Mouse (Mus musculus) urinary bladder, postnatal 36 days (tissue): Measurements from ENCODE around the gene Agfg2.

ENCODE experiments used
- DNase-seq, 2 experiments: peaks; one replicate each; pipeline ENCODE4 v3.0.0; 2022; ENCODE audit warnings: low spot score in 2 of 2, mixed read lengths in 1 of 2

Agfg2 gene

DNA sequence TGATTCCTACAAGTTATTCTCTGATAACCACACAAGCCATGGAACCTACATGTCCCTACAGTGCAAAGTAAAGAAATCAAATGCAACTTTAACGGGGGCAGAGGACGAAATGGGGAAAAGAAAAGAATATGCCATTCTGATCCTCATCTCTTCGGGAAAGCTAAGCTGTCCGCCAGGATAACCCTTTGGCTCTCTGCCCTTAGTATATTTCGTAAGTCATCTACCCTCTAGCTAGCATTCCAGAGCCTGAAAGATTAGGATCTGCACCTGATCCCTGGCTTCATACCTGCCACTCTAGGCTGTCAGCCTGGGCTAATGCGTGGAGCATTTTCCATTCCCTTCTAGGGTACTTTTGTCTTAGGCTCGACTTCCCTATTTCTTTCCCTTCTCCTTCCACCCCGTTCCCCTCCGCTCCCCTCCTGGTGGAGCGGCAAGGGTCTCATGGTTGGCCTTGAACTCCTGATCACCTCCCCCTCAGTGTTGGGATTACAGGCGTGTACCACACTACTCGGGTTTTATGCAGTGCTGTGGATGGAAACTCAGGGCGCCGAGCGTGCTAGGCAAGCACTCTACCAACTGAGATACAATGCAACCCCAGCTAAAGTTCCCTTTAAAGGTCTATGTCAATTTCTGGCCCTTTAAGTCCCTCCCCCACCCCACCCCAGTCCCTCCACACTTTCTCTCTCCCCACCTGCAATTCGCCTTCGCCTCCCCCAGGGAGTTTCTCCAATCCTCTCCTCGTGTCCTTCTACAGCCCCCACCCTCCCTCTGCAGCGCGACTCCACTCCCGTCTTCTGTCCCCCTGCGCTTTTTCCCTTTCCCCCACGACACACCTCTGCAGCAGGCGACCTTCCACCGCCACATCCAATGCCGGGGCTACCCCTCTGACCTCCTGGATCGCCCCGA, 885 bp downstream of the Agfg2 start:
- DNase-seq = no peak

DNA sequence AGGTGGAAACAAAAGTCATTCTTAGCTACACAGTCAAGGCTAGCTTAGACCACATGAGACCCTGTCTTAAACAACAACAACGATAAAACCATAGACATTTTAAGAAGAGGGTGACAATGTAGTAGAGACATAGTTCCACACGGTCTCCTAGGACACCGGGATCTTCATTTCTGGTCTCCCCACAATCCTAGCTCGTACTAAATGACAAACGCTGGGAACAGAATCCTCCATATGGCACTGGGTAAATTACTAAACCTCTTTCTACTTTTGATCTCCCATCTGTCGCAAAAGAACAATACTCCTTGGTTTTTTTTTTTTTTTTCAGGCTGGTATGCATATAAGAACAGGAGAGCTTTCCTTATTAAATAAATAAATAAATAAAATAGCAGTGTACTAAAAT, 2.0 kb downstream of the Agfg2 start:
- DNase-seq = no peak

DNA sequence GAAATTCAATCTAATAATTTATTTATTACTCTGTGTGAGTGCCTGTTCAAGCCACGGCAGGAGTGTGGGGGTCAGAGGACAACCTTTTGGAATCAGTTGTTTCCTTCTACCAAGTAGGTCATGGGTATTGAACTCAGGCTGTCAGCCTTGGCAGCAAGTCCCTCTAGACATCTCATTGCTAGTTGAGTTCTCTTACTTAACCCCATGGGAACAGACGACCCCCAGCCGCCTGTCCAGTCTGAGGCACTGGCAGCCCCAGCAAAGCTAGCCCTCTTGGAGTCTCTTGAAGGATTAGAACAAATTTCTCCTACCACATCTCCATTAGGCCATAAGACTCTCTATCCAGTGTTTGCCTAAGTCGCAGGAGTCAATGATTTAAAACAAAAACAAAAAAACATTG, 4.8 kb downstream of the Agfg2 start:
- no peak for DNase-seq

- no peak for DNase-seq
Measured at GRCm38 (mm10) chr5:137678736-137679135, 5.8 kb downstream of the Agfg2 start.

DNA sequence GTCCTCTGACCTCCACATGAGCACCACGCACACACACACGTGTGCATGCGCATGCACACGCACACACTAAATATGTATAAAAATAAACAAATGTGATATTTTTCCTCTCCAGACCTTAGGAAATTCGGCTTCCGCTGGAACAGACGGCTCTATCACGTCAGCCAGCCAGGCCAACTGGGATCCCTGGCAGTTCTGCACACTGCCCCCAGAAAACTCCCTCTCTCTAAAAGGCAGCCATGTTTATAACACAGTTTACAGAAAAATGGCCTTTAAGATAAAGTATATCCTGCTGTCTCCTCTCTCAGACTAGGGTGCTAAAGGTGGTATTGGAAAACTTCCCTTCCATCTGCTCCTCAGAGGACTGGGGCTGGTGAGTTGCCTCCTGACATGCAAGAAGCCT, 6.7 kb downstream of the Agfg2 start:
- DNase-seq = no peak

GRCm38 (mm10) chr5:137674786-137675185, 9.7 kb downstream of the Agfg2 start:
- no peak for DNase-seq

- DNase-seq = no peak
Measured at GRCm38 (mm10) chr5:137673015-137673414, 11.5 kb downstream of the Agfg2 start.

GRCm38 (mm10) chr5:137672361-137672760, 12.2 kb downstream of the Agfg2 start:
- DNase-seq = no peak

GRCm38 (mm10) chr5:137671443-137672240, 12.9 kb downstream of the Agfg2 start:
- DNase-seq = peak; percentile 53 to 74

DNA sequence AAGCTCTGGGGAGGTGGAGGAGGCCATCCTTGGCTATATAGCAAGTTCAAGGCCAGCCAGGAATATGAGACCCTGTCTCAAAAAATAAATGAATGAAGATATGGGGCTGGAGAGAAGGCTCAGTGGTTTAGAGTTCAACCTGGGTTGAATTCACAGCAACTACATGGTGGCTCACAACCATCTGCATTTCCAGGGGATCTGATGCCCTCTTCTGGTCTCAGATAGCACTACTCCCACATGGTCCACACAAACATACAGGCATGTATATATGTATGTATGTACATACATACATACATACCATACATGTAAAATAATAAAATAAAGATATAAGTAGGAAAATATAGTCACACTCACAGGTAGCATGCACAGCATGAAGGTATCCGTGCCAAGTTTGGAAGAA, 14.3 kb downstream of the Agfg2 start:
- DNase-seq = no peak

- DNase-seq = peak in 1 of 2 experiments; percentile 31
Measured at GRCm38 (mm10) chr5:137668971-137669370, 15.6 kb downstream of the Agfg2 start.

- no peak for DNase-seq
Measured at GRCm38 (mm10) chr5:137663057-137663456, 21.5 kb downstream of the Agfg2 start.

DNA sequence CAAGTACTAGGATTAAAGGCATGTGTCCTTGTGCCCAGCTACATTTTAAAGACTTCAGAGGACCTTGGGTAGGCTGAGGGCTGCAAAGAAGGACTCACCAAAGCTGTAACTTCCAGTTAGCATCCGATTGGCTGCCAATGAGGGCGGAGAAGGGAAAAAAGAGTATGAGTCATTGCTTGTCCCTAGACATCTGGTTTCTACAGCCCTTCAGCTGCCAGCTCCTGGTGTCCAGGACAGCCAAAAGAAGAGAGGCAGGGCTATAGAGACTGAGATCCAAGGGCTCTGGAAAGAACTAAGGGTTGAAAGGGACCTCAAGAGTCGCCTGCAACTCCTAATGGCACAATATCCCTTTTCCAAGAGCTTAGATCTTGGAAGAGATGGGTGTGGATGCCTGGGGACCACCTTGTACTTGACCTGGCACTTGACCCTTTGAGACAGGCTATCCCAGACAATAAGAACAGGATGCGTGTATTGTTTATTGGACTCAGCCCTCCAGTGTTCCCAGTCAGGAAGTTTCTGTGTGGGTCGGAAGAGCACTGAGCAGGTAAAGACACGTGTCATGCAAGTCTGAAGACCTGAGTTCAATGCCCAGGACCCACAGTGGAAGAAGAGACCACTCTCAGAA, 24.4 kb downstream of the Agfg2 start:
- DNase-seq = peak; percentile 59 to 83

DNA sequence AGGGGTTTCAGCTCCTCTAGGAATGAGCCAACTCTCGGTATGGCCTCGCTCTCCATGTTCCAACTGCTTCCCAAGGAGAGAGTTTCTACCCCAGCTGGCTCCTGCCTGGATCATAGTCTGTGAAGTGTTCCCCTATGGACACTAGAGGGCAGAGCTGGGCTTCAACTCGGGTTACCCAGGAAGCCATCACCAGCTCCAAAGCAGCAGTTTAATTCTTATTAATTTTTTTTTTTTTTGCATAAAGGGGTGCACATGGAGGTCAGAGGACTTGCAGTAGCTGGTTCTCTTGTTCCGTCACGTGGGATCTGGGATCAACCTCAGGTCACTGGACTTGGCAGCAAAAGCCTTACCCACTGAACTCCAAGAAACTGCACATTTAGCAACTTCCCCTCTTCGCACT, 27.5 kb downstream of the Agfg2 start:
- DNase-seq = peak; percentile 63 to 77

GRCm38 (mm10) chr5:137654746-137655145, 29.8 kb downstream of the Agfg2 start:
- DNase-seq = no peak

- DNase-seq = no peak
Measured at GRCm38 (mm10) chr5:137653366-137653765, 31.2 kb downstream of the Agfg2 start.

- peak; percentile 40 to 67 for DNase-seq
Measured at GRCm38 (mm10) chr5:137652474-137652873, 32.1 kb downstream of the Agfg2 start.

GRCm38 (mm10) chr5:137649669-137650571, 34.6 kb downstream of the Agfg2 start:
- peak in 1 of 2 experiments; percentile 33 for DNase-seq

- DNase-seq = no peak
Measured at GRCm38 (mm10) chr5:137649251-137649650, 35.3 kb downstream of the Agfg2 start.

DNA sequence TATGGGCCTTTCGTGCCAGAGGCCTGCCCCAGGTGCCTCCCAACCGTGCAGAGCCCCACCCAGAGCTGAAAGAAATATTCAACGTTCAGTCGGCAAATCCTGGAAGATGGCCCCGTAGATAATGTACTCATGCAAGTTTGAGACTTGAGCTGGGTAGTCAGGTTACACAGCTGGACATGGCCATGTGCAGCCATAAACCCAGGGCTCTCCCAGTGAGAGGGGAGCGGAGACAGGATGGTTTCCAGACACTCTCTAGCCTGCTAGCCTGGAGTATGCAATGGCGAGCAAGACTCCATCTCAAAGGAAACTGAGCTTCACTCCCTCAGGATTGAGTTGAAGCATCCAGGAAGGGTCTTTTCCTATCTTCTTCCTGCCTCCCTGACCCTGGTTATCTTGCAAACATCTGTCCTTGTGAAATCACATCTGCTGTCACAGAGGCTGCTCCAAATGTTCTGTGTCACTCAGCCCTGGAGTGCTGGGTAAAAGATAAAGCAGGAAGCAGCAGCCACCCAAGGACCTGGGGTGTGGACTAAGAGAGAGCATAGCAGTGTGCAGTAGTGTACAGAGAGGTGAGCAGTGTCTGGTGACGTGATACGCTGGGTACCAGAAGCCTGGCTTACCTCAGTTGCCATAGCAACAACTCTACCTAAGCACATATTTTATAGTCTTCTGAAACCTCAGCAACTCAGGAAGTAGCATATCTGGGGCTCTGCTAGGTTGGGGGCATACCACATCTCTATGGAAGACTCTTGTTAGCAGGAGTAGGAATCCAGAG, 36.5 kb downstream of the Agfg2 start:
- DNase-seq = no peak
